Mouse (Mus musculus): ENCODE measurements at regions not wholly inside any gene's neighbourhood (a gene's known extent, or its start where the extent isn't known, plus 50 kb on each side); places are given as distances from the start of the nearest gene placed in this dataset.

GRCm38 (mm10) chr10:126697086-126697485 lies 204.1 kb downstream of the Atp23 start:
- TF ChIP-seq CTCF (IDR thresholded peaks at IDR 0.05; ENCODE audit: low read depth, low read length) (no peak), POLR2A (IDR thresholded peaks at IDR 0.05; ENCODE audit: insufficient read depth, low read length) (no peak)
